Mouse (Mus musculus) layer of hippocampus, adult 9-11 months (tissue): ENCODE results near the gene Meis2.

Experiments
- DNase-seq: peaks from one replicate; pipeline ENCODE4 v3.0.0; 2022

Gene Meis2

DNA sequence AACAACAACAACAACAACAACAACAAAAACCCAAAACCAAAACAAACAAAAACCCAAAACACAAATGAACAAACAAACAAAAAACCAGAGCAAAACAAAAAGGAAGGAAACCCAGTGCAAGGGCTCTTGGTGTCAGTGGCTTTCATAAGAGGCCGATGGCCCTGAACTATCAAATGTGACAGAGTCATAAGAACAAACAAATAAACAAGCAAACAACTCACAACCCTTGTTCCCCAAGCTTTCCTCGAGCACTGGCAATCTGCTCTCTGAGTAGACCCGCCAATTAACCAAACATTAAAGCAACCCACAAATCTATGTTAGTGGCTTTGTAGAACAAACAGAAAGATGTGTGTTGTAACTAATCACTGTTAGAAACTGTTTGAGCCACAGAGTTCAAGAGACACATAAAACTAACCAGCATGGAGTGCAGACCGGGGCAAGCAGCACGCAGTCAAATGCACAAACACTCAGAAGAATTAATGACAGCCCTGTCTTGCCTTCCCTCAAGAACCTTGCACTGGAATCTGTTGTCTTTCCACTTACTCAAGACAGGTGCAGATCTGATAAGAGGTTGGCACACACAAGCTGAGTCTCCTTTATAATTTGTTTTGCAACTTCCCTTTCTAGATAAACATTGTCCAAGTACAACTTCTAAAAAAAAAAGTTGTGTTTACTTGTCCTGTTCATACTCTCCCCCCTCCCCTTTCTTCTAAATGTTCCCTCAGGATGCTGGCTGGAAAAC, 177.1 kb downstream of the Meis2 start:
- DNase-seq = no peak

DNA sequence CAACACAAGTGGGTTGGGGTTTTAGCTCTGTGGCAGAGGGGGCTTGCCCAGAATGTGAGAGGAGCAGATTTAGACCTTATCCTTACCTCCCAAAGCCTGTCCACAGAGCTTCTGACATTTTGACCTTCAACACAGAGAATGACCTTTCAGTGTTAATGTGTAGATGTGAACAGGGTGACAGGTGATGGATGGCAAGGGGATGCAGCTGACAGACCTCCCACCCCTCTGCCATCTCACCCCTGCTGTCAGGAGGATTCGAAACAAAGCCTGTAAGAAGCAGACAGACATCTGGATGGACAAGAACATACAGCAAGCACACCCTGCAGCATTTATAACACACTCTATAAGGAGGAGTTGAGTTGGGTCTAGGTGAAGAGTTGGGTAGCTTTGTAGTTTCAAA, 178.0 kb downstream of the Meis2 start:
- DNase-seq = no peak

DNA sequence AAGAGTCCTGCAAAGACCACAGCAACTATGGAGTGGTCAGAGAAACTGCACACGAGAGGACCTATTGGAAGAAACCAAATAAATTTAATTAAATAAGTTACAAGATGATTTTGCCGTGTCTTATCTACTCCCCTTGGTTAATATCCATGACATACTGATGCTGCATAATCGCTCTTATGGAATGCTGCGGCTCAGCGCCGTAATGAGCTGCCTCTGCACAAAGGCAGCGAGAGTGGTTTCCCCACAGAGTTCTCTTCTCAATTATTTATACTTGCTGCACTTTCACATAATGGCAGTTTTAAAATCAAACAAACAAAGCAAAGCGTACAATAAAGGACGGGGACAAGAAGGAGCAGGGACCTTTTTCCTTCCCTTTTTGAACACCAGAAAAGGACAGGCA, 181.5 kb downstream of the Meis2 start:
- no peak for DNase-seq

DNA sequence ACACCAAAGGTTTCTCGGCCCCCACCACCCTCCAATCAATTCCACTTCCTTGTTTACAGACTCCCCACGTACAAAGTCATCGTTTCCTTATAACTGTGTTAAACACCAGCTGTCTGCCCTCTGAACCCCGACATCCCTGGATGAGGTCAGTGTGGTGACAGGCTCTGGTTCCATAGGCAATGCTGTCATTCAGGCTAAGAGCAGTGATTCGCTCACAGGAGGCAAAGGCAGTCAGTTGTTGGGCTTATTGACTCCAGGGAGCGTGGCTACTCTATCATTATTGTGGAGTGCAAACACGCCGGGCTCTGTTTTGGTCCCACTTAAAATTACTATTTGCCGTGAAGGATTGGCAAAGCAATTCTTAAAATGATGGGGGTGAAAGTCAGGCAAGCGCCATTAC, 182.1 kb downstream of the Meis2 start:
- no peak for DNase-seq

DNA sequence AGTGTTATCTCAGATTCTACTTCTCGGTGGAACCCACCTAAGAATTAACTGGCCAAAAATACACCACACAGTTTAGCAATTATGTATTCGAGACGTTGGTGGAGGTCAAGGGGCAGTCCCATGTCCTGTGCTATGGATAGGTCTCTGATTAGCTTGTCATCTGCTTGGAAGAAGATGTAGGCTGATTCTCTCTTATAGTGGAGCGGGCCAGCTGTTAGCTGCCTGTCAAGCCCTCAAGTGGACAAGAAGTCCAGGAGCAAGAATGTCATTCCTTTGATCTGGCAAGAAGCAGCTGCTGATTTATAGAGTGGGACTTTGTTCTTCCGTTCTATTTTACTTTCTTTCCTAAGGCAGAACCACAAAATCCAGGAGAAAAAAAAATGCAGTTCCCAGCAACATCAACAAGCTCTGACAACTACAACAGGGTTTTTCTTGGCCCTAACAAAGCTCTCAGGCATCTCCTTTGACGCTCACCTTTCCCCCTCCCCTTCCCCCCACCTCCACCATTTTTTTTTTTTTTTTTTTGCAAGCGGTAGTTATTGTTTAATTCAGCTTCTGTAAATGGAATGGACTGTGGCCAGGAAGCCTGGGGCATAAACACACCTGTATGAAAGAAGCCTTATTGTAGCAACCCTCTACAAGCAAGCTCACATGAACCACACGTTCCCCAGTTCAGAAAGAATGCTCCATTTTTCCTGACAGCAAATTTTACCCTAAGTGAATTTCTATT, 189.7 kb downstream of the Meis2 start:
- no peak for DNase-seq

DNA sequence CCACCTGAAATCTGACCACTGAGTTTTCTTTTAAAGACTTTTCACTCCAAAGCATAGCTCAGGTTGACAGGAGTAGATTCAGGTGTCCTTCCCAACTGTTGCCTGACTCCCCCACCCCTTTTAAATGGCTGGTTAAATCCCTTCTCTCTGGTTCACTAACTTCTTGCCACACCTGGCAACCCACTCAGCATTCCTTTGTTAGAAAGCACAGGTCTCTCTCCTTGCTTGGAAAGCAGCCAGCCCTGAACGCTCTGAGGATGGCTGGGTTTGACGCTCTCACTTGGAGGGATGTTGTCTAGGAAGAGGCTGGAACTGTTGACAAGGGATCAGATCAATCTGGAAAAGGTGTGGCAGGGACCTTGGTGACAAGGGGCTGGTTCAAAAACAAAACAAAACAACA, 192.8 kb downstream of the Meis2 start:
- DNase-seq = no peak

DNA sequence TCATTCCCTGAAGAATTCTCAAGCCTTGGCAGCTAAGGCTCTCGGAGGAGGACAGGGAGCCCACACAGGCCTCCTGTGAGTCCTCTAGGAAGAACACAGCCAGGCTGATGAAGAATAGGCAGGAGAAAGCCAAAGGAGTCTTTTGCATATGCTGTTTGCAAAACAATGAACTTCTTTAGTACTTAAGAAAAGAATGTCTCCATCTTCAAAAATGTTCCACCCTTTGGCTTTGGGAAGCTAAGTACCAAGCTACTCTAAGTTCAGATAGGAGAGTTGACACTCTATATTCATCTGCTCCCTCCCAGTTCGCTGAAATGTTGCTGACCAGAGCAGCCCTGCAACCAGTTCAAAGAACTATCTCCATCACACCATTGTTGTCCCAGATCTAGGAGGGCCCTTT, 195.7 kb downstream of the Meis2 start:
- no peak for DNase-seq

DNA sequence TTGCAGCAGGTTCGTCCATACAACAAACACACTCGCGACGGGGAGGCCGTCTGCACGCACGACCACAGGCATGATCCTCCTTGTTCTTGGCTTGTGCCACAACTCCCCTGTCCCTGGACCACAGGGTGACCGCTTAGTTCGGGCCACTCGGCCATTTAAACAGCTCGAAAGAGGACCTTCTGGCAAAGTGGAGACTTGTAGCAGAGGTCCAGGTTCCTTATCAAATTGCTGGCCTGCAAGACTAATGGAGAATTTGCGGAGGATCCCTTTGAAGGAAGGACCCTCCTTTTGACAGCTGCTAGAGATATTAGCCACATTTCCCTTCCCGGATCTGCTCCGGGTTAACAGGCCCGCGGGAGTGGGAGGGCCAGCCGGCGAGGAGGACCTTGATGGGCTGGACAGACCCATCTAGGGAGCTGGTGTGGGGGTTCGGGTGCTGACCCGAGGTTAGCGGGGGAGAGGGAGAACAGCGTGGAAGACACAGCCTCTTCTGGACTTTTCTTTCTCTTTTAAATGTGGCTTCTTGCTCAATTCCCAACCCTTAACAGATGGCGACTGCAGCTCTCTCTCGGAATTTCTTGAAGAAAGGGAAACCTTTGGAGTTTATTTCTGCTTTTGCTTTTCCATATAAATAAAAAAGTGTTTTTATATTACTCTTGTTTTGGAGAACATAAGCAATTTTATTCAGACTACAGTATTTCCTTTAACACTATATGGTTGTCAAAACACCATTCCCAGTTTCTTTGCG, 204.9 kb downstream of the Meis2 start:
- DNase-seq = no peak

DNA sequence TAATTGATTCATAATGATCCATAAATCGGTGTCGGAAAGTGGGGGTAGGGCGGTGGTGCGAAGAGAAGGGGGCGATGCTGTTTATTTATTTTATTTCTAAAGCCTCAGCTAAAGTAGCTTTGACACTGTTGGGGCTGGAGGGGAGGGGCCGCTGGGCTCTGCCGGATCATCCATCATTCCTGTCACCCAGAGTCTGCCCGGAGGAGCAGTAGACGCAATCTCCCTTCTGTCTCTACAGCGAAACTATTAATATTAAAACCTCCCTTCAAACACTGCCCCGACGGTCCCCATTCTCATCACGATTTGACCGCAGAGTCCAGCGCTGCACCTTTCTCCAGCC, 205.5 kb downstream of the Meis2 start:
- no peak for DNase-seq

DNA sequence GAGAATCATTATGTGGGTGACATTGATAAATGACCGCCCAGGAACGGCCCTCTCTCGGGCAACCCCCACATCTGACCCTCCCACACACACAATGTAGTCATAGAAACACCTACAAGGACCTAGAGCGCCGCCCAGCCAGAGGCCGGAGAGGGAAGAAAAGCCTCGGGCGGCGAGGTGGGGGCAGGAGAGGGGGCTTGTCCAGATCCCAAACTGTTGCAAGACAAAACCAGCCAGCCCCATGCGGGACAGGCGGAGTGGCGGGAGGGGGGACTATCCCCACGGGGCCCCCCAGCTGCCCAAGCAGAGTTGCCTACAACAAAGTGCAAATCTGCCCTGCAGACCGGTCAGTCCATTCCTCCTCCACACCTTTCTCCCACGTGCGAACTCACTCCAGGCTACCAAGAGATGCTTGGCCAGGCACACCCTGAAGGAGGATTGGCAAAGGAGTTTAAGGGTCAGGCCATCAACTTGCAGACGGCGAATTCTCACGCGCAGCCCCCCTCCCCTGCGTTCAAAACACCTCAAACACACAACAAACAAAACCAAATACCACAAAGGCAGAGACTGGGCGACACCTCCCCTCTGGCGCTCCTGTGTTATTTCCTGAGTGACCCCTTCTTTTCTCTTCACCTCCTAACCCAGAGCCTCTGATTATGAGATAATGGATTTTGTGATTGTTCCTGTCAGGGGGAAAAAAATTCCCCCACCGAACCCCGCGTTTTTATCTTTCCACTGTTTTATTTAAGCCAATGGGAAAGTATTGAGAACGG, 206.1 kb downstream of the Meis2 start:
- DNase-seq = no peak

DNA sequence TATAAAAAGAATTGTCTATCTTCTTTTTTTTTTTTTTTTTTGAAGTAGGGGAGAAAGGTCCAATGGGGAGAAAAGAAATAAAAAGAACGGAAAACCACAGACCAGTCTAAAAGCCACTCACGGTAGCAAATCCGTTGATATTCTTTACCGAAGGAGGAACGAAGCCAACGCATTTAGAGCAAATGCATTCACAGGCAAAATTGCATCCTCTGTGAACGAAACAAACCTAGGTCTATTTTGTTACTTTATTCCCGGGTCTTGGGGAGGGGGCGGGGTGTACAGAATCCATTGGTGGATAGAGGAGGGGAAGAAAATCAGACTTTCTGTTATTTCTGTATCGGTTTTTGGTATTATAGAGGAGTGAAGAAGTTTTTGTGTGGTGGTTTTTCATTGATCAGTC, 206.7 kb downstream of the Meis2 start:
- DNase-seq = no peak

DNA sequence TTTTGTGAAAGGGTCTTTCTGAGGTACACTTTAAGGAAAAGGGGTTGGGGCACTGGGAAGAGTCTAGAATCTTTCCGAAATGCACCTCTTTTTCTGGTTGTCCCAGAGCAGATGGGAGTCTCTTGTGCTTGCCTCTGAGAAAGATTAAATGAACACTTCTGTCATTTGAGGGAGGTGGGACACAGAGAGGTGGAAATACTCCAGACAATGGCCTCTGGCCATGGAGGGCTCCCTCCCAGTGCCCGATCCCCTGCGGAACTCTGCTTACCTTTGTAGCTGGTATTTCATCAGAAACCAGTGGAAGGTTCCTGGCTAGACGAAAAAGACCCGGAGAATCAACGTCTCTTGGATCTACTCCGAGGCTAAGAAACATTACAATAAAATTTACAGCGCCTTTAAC, 207.4 kb downstream of the Meis2 start:
- no peak for DNase-seq

DNA sequence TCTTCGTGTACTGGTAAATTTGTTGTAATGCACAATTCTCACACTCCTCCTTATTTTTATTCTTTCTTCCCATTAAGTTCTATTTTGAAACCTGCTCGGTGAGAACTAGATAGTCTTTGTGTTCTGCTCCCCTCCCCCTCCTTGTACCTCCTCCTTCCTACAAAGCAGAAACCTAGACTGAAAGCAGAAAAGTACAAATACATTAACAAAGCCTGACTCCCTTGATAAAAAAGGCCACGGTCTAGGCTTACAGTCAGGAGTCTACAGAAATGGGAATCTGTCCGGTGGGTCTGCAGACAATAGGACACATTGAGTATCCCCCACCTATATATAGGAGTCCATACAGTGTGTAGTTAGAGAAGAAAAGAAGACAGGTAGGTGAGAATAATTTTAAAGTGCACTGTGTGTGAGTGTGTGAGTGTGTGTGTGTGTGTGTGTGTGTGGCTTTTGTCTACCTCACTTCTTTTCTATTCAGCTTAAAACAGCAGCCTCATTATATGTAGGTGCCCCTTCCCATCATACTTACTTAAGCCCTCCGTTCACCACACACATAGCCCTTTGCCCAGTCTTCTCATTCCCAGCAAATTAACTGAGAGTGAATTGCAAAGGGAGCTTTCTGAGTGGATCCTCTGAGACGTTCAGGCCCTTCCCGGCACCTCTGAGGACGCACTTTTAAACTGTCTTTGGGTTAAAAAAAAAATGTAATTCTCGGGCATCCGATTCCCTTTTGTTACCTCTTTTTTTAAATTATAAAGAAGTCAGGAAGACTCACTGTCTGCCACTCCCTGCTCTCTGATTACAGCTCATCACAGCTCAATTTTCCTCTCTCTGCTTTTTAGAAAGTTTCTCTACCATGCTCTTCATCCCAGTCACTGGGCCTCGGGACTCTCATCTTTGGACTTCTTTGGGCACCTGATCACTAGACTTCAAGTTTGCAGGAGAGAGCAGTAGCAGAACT, 208.2 kb downstream of the Meis2 start:
- no peak for DNase-seq

DNA sequence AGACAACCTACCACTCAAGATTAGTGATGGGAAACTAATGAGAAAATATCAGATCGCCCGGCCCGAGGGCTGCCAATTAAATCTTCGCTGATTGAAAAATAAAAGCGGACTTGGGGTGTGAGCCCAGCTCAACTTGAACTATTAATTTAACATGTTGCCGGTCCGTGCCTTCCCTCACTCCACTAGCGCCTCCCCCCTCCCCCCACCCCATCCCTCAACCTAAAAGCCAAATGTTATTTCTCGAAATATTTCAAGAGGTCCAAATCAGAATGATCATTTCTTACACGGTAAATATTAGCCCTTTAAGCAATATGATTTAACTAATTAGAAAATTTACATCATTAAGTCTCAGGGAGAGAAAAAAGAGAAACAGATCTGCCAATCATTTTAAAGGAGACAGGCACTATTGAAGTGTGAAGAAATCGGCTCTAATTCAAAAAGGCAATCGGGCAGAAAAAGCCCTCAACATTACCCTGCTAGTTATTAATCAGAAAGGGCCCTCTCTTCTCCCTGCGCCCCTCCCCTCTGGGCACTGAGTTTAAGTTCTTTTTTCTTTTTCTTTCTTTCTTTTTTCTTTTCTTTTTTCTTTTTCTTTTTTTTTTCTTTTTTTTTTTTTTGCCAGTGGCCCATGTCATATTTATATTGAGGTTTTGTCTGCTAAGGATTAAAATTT, 209.1 kb downstream of the Meis2 start:
- DNase-seq = no peak

DNA sequence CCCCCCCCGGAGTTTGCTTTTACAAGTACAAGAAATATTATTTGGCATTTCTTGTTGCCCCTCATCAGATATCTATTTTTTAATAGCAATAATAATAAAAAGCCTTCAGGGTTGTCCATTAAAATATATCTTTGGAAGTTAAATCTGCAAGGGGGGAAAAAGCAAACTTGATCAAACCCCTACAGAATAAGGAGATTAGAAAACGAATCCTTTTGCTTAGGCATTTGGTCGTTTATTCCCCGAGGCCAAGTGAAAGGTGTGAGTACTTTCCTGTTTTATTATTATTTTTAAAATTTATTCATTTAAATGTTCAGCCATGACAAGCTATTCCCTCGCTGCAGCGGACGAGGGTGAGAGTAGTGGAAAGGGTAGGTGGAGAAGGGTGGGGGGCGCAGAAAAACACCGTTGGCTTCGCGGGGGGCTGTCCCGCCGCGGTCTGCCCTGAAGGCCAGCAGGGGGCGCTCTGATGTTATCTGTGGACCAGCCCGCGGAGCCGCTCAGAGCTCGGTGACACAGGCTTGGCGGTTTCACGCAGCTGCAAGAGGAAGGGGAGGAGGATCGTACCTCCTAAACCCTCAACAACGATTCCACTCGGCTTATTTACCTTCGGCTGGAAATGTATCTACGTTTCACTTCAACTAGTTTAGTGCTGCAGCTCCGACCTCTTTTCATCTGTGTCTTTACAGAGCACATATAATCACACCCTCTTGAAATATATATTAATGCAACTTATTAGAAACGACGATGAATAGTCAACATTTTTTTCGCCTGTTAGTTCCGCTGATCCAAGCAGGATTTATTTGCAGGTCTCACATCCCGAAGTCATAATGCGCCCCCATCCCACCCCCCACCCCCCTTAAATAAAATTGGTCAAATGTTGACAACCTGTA, 209.9 kb downstream of the Meis2 start:
- DNase-seq = peak; percentile 71

DNA sequence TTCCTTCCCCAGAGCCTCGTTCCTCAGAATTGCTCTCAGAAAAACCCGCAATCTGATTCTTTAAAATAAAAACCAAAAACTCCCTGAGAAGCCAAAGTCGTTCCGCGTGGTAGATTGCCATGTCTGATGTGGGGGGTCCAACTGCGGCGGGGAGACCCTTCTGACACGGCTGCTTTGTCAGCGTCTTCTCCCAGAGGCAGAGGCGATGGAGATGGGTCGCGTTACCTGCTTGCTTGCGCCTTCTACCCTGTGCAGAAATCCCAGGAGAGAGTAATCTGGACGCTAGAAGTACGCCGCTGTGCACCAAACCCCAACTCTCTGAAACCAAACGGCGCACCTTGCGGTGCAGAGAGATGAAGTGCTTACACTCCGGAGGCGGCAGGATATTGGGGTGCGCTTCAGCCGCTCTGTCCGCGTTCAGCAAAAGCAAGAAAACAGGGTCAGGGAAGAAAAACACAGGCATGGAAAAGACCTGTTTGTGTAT, 210.8 kb downstream of the Meis2 start:
- DNase-seq = no peak

DNA sequence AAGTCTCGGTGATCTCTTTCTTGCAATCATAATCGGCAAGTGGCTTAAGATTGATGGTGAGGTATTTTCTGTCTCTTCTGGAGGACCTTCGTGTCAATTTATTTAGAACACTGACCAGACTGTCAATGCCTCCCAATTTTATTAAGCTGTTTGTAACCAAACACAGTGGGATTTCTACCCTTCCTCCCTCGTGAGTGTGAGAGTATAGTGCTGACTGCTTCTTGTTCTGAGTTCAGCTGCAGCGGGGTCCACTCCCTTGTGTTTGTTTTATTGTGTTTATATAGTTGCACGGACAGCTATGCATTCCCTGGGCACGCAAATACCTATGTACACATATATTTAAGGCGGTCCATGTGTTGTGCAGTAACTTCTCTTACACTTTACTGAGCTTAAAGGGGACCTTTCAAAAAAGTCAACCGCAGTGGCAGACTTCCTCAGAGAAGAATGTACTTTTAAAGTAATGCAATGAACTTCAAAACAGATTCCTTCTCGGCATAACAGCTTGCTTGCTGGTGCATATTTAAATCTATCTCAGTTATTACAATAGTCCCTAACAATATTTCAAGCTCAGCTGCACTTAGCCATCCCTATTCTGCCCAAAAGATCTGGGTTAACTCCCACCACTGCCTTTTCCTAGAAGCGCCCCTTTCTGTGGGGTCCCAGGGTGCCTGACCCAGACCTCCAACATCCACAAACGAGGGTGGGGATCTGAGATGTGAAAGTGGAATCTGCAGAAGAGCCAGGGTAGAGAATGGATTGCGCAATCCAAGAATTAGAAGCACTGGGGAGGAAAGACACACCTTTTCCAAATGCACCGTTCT, 211.4 kb downstream of the Meis2 start:
- no peak for DNase-seq

DNA sequence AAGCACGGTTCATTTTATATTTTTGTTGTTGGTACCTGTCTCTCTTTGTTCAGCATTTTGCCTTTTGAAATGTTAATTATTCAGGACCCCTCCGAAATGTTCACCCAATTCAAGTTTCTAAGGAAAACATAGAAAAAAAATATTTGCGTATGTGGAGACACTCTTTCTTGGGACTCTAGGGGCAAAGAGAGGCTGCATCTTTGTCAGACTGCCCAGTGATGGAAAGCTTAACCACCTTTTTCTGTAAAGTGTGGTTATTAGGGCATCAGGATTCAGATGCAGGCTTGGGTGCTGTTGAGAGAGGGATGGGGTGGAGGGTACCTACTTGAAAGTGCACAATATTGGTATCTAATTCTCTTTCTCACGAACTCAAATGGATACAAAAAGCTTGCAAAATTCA, 212.4 kb downstream of the Meis2 start:
- DNase-seq = no peak

DNA sequence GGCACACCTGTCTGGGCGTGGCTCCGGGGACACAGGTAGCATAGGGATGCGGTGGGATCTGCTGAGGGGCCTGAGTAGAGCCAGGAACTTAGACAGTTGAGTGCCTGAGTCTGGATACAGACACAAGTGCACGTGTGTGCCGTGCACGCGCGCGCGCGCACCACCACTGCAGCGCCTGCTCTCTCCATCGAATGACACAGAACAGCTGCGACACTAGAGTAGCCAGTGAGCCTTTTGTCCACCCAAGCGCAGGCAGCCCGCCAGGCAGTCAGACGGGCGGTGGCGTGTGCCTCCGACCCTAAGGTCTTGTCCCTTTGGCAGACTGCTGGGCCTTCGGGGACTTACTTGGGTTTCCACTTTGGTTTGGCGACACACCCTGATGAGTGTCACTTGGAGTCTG, 213.0 kb downstream of the Meis2 start:
- DNase-seq = no peak
